Mouse (Mus musculus): ENCODE results near the gene Radil. TPM values are rescaled to one million over a fixed set of nuclear protein-coding genes. Genes with fewer than 3 reads are reported as not detected.
A peak's percentile ranks its signal among the peaks of the same experiment; 100 is the strongest.

Radil gene
- total RNA-seq, 2 experiments from 2014 or later = 18.1 to 21.0 TPM

- intact Hi-C loops (cut with DNase I) = no loop called here
Measured at GRCm38 (mm10) chr5:142495321-142496096, 55.4 kb downstream of the Radil start.

GRCm38 (mm10) chr5:142493307-142493706 is 57.6 kb downstream of the Radil start:
- no peak for DNase-seq (ENCODE audit: low spot score in 2 of 2)
- intact Hi-C loops (cut with DNase I) = no loop called here

More at GRCm38 (mm10) chr5:142495321-142496096, 55.4 kb downstream of the Radil start:
- DNase-seq (ENCODE audit: low spot score in 2 of 2) = no peak

GRCm38 (mm10) chr5:142489955-142490707 is 60.8 kb downstream of the Radil start:
- intact Hi-C loops (cut with DNase I) = no loop called here
- no peak for DNase-seq (ENCODE audit: low spot score in 2 of 2)

- intact Hi-C loops (cut with DNase I) = no loop called here
- DNase-seq (ENCODE audit: low spot score in 2 of 2) = no peak
Measured at GRCm38 (mm10) chr5:142486654-142487053, 64.2 kb downstream of the Radil start.

- no peak for DNase-seq (ENCODE audit: low spot score in 2 of 2)
- intact Hi-C loops (cut with DNase I) = no loop called here
Measured at GRCm38 (mm10) chr5:142483581-142483980, 67.3 kb downstream of the Radil start.

- DNase-seq (ENCODE audit: low spot score in 2 of 2) = no peak
- intact Hi-C loops (cut with DNase I) = no loop called here
Measured at GRCm38 (mm10) chr5:142482512-142482911, 68.4 kb downstream of the Radil start.

GRCm38 (mm10) chr5:142478829-142479435 is 72.0 kb downstream of the Radil start:
- intact Hi-C loops (cut with DNase I) = loop anchor here (2.0 to 5.0 kb wide), 2 partner anchors 72 to 148 kb away; partner anchors contain the start of genes Radil and Wipi2
- peak; percentile 82 to 86 for DNase-seq (ENCODE audit: low spot score in 2 of 2)

- no peak for DNase-seq (ENCODE audit: low spot score in 2 of 2)
- intact Hi-C loops (cut with DNase I) = loop anchor here (2.0 to 5.0 kb wide), 2 partner anchors 73 to 149 kb away; partner anchors contain the start of genes Radil and Wipi2
Measured at GRCm38 (mm10) chr5:142477866-142478615, 72.9 kb downstream of the Radil start.

- intact Hi-C loops (cut with DNase I) = loop anchor here (5.0 kb wide), 1 partner anchor 150 kb away; the partner anchor contains the start of gene Wipi2
- peak in 1 of 2 experiments; percentile 30 for DNase-seq (ENCODE audit: low spot score in 2 of 2)
Measured at GRCm38 (mm10) chr5:142477346-142477745, 73.6 kb downstream of the Radil start.

- intact Hi-C loops (cut with DNase I) = loop anchor here (5.0 kb wide), 1 partner anchor 152 kb away; the partner anchor contains the start of gene Wipi2
- DNase-seq (ENCODE audit: low spot score in 2 of 2) = no peak
Measured at GRCm38 (mm10) chr5:142475669-142476068, 75.2 kb downstream of the Radil start.

- DNase-seq (ENCODE audit: low spot score in 2 of 2) = peak; percentile 65 to 91
Measured at GRCm38 (mm10) chr5:142473696-142474095, 77.2 kb downstream of the Radil start.

GRCm38 (mm10) chr5:142469796-142470195 is 81.1 kb downstream of the Radil start:
- no peak for DNase-seq (ENCODE audit: low spot score in 2 of 2)
- intact Hi-C loops (cut with DNase I) = no loop called here

More at GRCm38 (mm10) chr5:142473696-142474095, 77.2 kb downstream of the Radil start:
- intact Hi-C loops (cut with DNase I) = no loop called here

- intact Hi-C loops (cut with DNase I) = no loop called here
Measured at GRCm38 (mm10) chr5:142468375-142468774, 82.5 kb downstream of the Radil start.

GRCm38 (mm10) chr5:142463461-142464454 is 87.1 kb downstream of the Radil start, which contains the start of gene Ap5z1:
Ap5z1 (plus strand) TSS chr5:142463944.
- DNase-seq (ENCODE audit: low spot score in 2 of 2) = peak; percentile 89 to 94
- intact Hi-C loops (cut with DNase I) = no loop called here

More at GRCm38 (mm10) chr5:142468375-142468774, 82.5 kb downstream of the Radil start:
- no peak for DNase-seq (ENCODE audit: low spot score in 2 of 2)

GRCm38 (mm10) chr5:142463011-142463410 is 87.9 kb downstream of the Radil start:
- intact Hi-C loops (cut with DNase I) = no loop called here
- DNase-seq (ENCODE audit: low spot score in 2 of 2) = no peak

- DNase-seq (ENCODE audit: low spot score in 2 of 2) = no peak
- intact Hi-C loops (cut with DNase I) = no loop called here
Measured at GRCm38 (mm10) chr5:142462641-142462948, 88.3 kb downstream of the Radil start.

GRCm38 (mm10) chr5:142461942-142462640 is 88.8 kb downstream of the Radil start:
- DNase-seq (ENCODE audit: low spot score in 2 of 2) = no peak
- intact Hi-C loops (cut with DNase I) = no loop called here

- no peak for DNase-seq (ENCODE audit: low spot score in 2 of 2)
- intact Hi-C loops (cut with DNase I) = no loop called here
Measured at GRCm38 (mm10) chr5:142459834-142460233, 91.1 kb downstream of the Radil start.

Data from left cerebral cortex, postnatal 25 days (tissue).